16 mouse cellular contexts compared by ENCODE assay signal in genomic region chr2:45093479-45093878, GRCm38 (mm10). TPM values are rescaled to one million over a fixed set of nuclear protein-coding genes. Genes with fewer than 3 reads are reported as not detected.
DNase-seq lines count a peak whose midpoint lies in the region; ATAC-seq and TF ChIP-seq lines count a peak whose summit lies in the region.
"Had no signal": no experiment of that assay in that cellular context is flagged by ENCODE, and none has a peak within 500 bp of the region (broad histone marks: within the 10 kb centered on the region; RNA-seq: fewer than 3 reads in every experiment).

No protein-coding gene starts in this region.

- TF ChIP-seq EP300 in lung, postnatal 0 days (IDR thresholded peaks at IDR 0.05) = no peak

- no peaks in the 10 kb centered on the region for H3K27me3 ChIP-seq in lung, postnatal 0 days (replicated peaks; ENCODE audit: insufficient read depth, low read length)
- no peaks in the 10 kb centered on the region for H3K27me3 ChIP-seq in hindbrain, embryonic 13.5 days
- no peaks in the 10 kb centered on the region for H3K27me3 ChIP-seq in midbrain, embryonic 13.5 days
- no peaks in the 10 kb centered on the region for H3K27me3 ChIP-seq in heart, embryonic 10.5 days (ENCODE audit: insufficient read depth, poor library complexity, severe bottlenecking)
- H3K27me3 ChIP-seq: embryonic facial prominence, embryonic 13.5 days; megakaryocyte, embryonic 14.5 days had no signal

- no peaks in the 10 kb centered on the region for H3K9me3 ChIP-seq in lung, postnatal 0 days (ENCODE audit: low read length)
- no peaks in the 10 kb centered on the region for H3K9me3 ChIP-seq in hindbrain, embryonic 13.5 days
- no peaks in the 10 kb centered on the region for H3K9me3 ChIP-seq in midbrain, embryonic 13.5 days
- no peaks in the 10 kb centered on the region for H3K9me3 ChIP-seq in heart, embryonic 10.5 days
- H3K9me3 ChIP-seq: embryonic facial prominence, embryonic 13.5 days; megakaryocyte, embryonic 14.5 days had no signal

- WGBS in lung, postnatal 0 days = 89% methylated on average over 7 of the region's 7 CpGs
- 75% methylated on average over 7 of the region's 7 CpGs for WGBS in hindbrain, embryonic 13.5 days
- WGBS in midbrain, embryonic 13.5 days = 75% methylated on average over 7 of the region's 7 CpGs
- WGBS in heart, embryonic 10.5 days = 90% methylated on average over 7 of the region's 7 CpGs

- H3K27ac ChIP-seq in lung, postnatal 0 days (ENCODE audit: low read length) = peak overlapping the region; percentile 3; the same call in 1 of the 2 replicates
- peak overlapping the region; percentile 31 for H3K27ac ChIP-seq in hindbrain, embryonic 13.5 days
- peak overlapping the region; percentile 42; the same call in 1 of the 2 replicates for H3K27ac ChIP-seq in midbrain, embryonic 13.5 days
- no peak overlapping the region for H3K27ac ChIP-seq in heart, embryonic 10.5 days
- H3K27ac ChIP-seq: embryonic facial prominence, embryonic 13.5 days; heart, adult 2 months had no signal

- peak; percentile 82 for DNase-seq in heart, adult 11 months
- DNase-seq in heart, postnatal 4 days = no peak
- no peak for DNase-seq in lung, postnatal 0 days (ENCODE audit: low spot score)
- no peak for DNase-seq in lung, postnatal 36 days
- no peak for DNase-seq in heart, embryonic 10.5 days (ENCODE audit: low spot score)
- DNase-seq: cerebellum, adult 9-10 months; heart, adult 2 months; kidney, adult 8-10 months; kidney, postnatal 36 days; left cerebral cortex, postnatal 4 days; lung, embryonic 14.5 days; thymus, postnatal 14 days had no signal

- TF ChIP-seq CTCF in lung, postnatal 0 days (IDR thresholded peaks at IDR 0.05) = no peak

- H3K9ac ChIP-seq in lung, postnatal 0 days (replicated peaks; ENCODE audit: low read depth) = no peak overlapping the region
- no peak overlapping the region; the same call in 1 of the 2 replicates for H3K9ac ChIP-seq in hindbrain, embryonic 13.5 days
- H3K9ac ChIP-seq in midbrain, embryonic 13.5 days (replicated peaks) = no peak overlapping the region
- H3K9ac ChIP-seq: embryonic facial prominence, embryonic 13.5 days; lung, embryonic 14.5 days had no signal

- ATAC-seq in lung, postnatal 0 days = no peak
- no peak for ATAC-seq in hindbrain, embryonic 13.5 days (ENCODE audit: low FRiP score)
- ATAC-seq in midbrain, embryonic 13.5 days = 0 out of 2 replicates have a peak, but pooled peaks have one; percentile 15

- H3K4me2 ChIP-seq in lung, postnatal 0 days (replicated peaks; ENCODE audit: low read depth, low read length) = no peak overlapping the region
- no peak overlapping the region for H3K4me2 ChIP-seq in hindbrain, embryonic 13.5 days
- H3K4me2 ChIP-seq in midbrain, embryonic 13.5 days (replicated peaks) = no peak overlapping the region
- H3K4me2 ChIP-seq: embryonic facial prominence, embryonic 13.5 days; lung, embryonic 14.5 days had no signal

- no peak overlapping the region for H3K4me3 ChIP-seq in lung, postnatal 0 days (ENCODE audit: low read depth, low read length)
- H3K4me3 ChIP-seq in hindbrain, embryonic 13.5 days = no peak overlapping the region
- no peak overlapping the region for H3K4me3 ChIP-seq in midbrain, embryonic 13.5 days (replicated peaks)
- no peak overlapping the region for H3K4me3 ChIP-seq in heart, embryonic 10.5 days
- H3K4me3 ChIP-seq: embryonic facial prominence, embryonic 13.5 days; heart, adult 2 months; megakaryocyte, embryonic 14.5 days had no signal

- 0 out of 2 replicates have a peak, but pooled peaks cover 5% of the 10 kb centered on the region for H3K4me1 ChIP-seq in lung, postnatal 0 days (ENCODE audit: insufficient read depth, low read depth, low read length)
- peaks cover 69% of the 10 kb centered on the region for H3K4me1 ChIP-seq in hindbrain, embryonic 13.5 days (replicated peaks)
- peaks cover 77% of the 10 kb centered on the region for H3K4me1 ChIP-seq in midbrain, embryonic 13.5 days (replicated peaks)
- H3K4me1 ChIP-seq in heart, embryonic 10.5 days = peaks cover 71% of the 10 kb centered on the region

- H3K36me3 ChIP-seq in lung, postnatal 0 days (ENCODE audit: insufficient read depth, low read length) = 0 out of 2 replicates have a peak, but pooled peaks cover 3% of the 10 kb centered on the region
- H3K36me3 ChIP-seq in hindbrain, embryonic 13.5 days = peaks cover 3% of the 10 kb centered on the region; the same call in 1 of the 2 replicates
- no peaks in the 10 kb centered on the region for H3K36me3 ChIP-seq in midbrain, embryonic 13.5 days
- no peaks in the 10 kb centered on the region for H3K36me3 ChIP-seq in heart, embryonic 10.5 days

RNA-seq across cellular contexts. Expression of gene Zeb2, which starts 23.7 kb away (rescaled TPM):
- 10 to 100 TPM; 59.7 to 66.5 TPM for total RNA-seq in heart, postnatal 4 days (2021)
- polyA plus RNA-seq in lung, postnatal 0 days (2015; fragmentation: Nextera tagmentation; extraction: Ambion mirVana) = 36.4 and 44.9 TPM in 2 replicates
- 50.4 and 57.4 TPM in 2 replicates for polyA plus RNA-seq in hindbrain, embryonic 13.5 days (2015; fragmentation: Nextera tagmentation; extraction: Ambion mirVana)
- 38.9 and 50.2 TPM in 2 replicates for polyA plus RNA-seq in midbrain, embryonic 13.5 days (2015; fragmentation: Nextera tagmentation; extraction: Ambion mirVana)
- 22.8 and 25.1 TPM in 2 replicates for polyA plus RNA-seq in heart, embryonic 10.5 days (2016; fragmentation: Nextera tagmentation; extraction: Ambion mirVana)
